Mouse (Mus musculus) embryonic facial prominence, embryonic 15.5 days (tissue): ENCODE measurements around the gene Slc29a1. TPM values are rescaled to one million over a fixed set of nuclear protein-coding genes. Genes with fewer than 3 reads are reported as not detected.

Experiments
- ATAC-seq: fragments of 200-750 bp; cut with Nextera tagmentation; 2 replicates; pipeline ENCODE4 v1.8.0; 2017; ENCODE audit warnings: low read depth, moderate TSS enrichment; ENCODE audit not compliant: insufficient number of reproducible peaks, low FRiP score, low TSS enrichment
- H3K27ac ChIP-seq: fragments of 300-500 bp; sonication (generic); replicated peaks from 2 replicates; pipeline ENCODE4 v1.5.1; 2015; ENCODE audit warnings: mild to moderate bottlenecking, inconsistent platforms
- H3K27me3 ChIP-seq: fragments of 300-500 bp; sonication (generic); 2 replicates; pipeline ENCODE4 v1.6.1; 2015; ENCODE audit warnings: inconsistent platforms
- H3K36me3 ChIP-seq: fragments of 300-500 bp; sonication (generic); 2 replicates; pipeline ENCODE4 v1.6.1; 2015; ENCODE audit warnings: mild to moderate bottlenecking, inconsistent platforms
- H3K4me1 ChIP-seq: fragments of 300-500 bp; sonication (generic); 2 replicates; pipeline ENCODE4 v1.6.1; 2015; ENCODE audit warnings: inconsistent platforms
- H3K4me2 ChIP-seq: fragments of 300-500 bp; sonication (generic); replicated peaks from 2 replicates; pipeline ENCODE4 v1.6.1; 2015; ENCODE audit warnings: mild to moderate bottlenecking, inconsistent platforms
- H3K4me3 ChIP-seq: fragments of 300-500 bp; sonication (generic); replicated peaks from 2 replicates; pipeline ENCODE4 v1.5.1; 2015; ENCODE audit warnings: mild to moderate bottlenecking, inconsistent platforms
- H3K9ac ChIP-seq: fragments of 300-500 bp; sonication (generic); 2 replicates; pipeline ENCODE4 v1.6.1; 2015; ENCODE audit warnings: inconsistent platforms
- H3K9me3 ChIP-seq: fragments of 300-500 bp; sonication (generic); replicated peaks from 2 replicates; pipeline ENCODE4 v1.6.1; 2016; ENCODE audit warnings: inconsistent platforms
- WGBS: fragments of 180-500 bp; shearing (Covaris S2); methylation state at CpG from one replicate; pipeline ENCODE4 v1.1.7; 2015; 5-methylcytosine and 5-hydroxymethylcytosine counted together
- polyA plus RNA-seq: library from polyadenylated mRNA; unstranded; fragments of >200 nt; fragmentation: Nextera tagmentation; extraction: Ambion mirVana; gene quantifications from 2 replicates; pipeline ENCODE4 v1.2.1, GENCODE M21; 2015

Slc29a1 gene
- polyA plus RNA-seq, 1 experiment from 2014 or later, result 92.7 TPM

DNA sequence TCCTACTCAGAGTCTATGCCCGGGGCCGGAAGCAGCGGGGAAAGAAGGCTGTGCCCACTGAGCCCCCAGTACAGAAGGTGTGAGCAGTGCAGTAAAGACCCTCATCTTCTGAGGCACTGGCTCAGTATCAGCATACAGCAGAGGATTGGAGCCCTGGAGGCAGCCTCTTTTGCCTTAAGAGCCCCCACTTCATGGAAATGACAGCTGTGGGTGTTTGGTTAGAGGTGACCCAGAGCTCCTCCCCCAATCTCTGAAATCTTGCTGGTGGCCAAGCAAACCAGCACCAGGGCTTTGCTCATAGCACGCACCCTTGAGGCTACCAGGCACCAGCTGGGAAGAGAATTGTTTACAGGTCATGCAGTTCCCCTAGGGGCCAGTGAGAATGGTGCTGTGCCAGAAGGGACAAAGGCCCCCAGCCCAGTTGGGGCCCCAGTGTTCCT, 32.2 kb downstream of the Slc29a1 start:
- Histone ChIP-seq H3K4me1 (peaks cover 68% of the 10 kb centered on the region), H3K9me3 (no peaks in the 10 kb centered on the region), H3K4me3 (no peak overlapping the region), H3K4me2 (no peak overlapping the region), H3K27me3 (no peaks in the 10 kb centered on the region), H3K36me3 (peaks cover 68% of the 10 kb centered on the region), H3K27ac (peak overlapping the region; percentile 24; the same call in 1 of the 2 replicates), H3K9ac (no peak overlapping the region)
- WGBS, result 38% methylated on average over 4 of the region's 4 CpGs
- no peak for ATAC-seq

DNA sequence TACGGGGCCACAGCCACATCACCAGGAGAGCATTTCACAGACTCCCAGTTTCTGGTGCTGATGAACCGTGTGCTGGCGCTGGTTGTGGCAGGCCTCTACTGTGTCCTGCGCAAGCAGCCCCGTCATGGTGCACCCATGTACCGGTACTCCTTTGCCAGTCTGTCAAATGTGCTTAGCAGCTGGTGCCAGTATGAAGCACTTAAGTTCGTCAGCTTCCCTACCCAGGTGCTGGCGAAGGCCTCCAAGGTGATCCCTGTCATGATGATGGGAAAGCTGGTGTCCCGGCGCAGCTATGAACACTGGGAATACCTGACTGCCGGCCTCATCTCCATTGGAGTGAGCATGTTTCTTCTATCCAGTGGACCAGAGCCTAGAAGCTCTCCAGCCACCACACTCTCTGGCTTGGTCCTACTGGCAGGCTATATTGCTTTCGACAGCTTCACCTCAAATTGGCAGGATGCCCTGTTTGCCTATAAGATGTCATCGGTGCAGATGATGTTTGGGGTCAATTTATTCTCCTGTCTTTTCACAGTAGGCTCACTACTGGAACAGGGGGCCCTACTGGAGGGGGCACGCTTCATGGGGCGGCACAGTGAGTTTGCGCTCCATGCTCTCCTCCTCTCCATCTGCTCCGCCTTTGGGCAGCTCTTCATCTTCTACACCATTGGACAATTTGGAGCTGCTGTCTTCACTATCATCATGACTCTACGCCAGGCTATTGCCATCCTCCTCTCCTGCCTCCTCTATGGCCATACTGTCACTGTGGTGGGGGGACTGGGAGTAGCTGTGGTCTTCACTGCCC, 32.8 kb downstream of the Slc29a1 start:
- Histone ChIP-seq H3K27ac (peak overlapping the region; percentile 35; the same call in 1 of the 2 replicates), H3K4me3 (no peak overlapping the region), H3K9me3 (no peaks in the 10 kb centered on the region), H3K4me1 (peaks cover 64% of the 10 kb centered on the region), H3K27me3 (no peaks in the 10 kb centered on the region), H3K9ac (no peak overlapping the region), H3K4me2 (no peak overlapping the region), H3K36me3 (peaks cover 65% of the 10 kb centered on the region)
- 60% methylated on average over 18 of the region's 18 CpGs for WGBS
- ATAC-seq, result 0 out of 2 replicates have a peak, but pooled peaks have one; percentile 8

DNA sequence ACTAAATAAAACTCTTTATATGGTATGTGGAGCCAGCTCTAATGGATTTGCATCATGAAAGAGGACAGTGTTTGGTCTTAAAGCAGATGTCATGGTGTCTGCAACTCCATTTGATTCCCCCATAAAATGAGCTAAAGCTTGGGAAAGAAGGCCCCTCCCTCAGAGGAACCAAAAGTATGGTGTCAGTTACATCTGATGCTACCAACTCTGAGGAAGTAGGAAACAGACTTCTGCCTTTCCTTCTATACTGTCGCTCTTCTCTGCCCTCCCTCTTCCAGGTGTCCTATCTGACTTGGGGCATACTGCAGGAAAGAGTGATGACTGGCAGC, 33.4 kb downstream of the Slc29a1 start:
- Histone ChIP-seq H3K9me3 (no peaks in the 10 kb centered on the region), H3K36me3 (peaks cover 59% of the 10 kb centered on the region), H3K4me1 (peaks cover 58% of the 10 kb centered on the region), H3K27me3 (no peaks in the 10 kb centered on the region), H3K4me3 (no peak overlapping the region), H3K9ac (no peak overlapping the region), H3K27ac (0 out of 2 replicates have a peak overlapping the region, but pooled peaks have one; percentile 11), H3K4me2 (no peak overlapping the region)
- ATAC-seq, result no peak
- WGBS, result 61% methylated on average over 1 of the region's 1 CpGs

DNA sequence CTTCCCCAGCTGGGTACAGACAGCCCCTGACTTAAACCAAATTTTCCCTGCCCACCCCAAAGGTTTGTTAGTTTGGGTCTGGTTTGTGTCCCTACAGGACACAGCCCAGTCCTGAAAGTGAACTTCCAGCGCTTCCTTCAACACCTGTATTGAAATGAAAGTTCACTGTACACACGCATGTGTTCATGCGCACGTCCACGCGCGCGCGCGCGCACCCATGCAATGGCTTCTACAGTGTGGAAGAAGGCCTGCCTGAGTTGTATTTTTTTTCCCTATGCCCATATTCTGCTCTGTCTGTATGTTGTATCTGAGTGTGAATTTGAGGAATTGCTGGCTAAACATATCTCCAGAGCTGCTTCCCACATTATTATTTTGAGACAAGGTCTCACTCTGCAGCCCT, 34.3 kb downstream of the Slc29a1 start:
- peaks cover 49% of the 10 kb centered on the region for H3K4me1 ChIP-seq
- ATAC-seq, result no peak
- H3K9ac ChIP-seq, result no peak overlapping the region
- H3K4me2 ChIP-seq, result peak overlapping the region; percentile 94
- H3K36me3 ChIP-seq, result peaks cover 50% of the 10 kb centered on the region
- H3K27ac ChIP-seq, result peak overlapping the region; percentile 87
- no peaks in the 10 kb centered on the region for H3K9me3 ChIP-seq
- WGBS, result 91% methylated on average over 11 of the region's 11 CpGs
- peak overlapping the region; percentile 90 for H3K4me3 ChIP-seq
- no peaks in the 10 kb centered on the region for H3K27me3 ChIP-seq

DNA sequence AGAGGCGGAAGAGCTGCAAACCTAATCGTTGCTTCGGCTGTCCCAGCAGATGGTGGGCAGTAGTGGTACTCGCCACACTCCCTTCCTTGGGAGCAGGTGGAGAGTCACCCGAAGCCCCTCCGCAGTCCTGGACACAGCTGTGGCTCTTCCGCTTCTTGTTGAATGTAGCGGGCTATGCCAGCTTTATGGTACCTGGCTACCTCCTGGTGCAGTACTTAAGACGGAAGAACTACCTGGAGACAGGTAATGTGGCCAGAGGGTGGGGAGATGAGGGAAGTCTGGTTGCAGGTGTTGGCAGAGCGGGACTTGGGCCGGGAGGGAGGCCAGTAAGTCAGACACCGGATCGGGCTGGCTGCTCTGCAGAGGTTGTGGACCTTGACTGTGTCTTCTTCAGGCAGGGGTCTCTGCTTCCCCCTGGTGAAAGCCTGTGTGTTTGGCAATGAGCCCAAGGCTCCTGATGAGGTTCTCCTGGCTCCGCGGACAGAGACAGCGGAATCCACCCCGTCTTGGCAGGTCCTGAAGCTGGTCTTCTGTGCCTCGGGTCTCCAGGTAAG, 34.8 kb downstream of the Slc29a1 start:
- Histone ChIP-seq H3K27ac (peak overlapping the region; percentile 87), H3K36me3 (peaks cover 45% of the 10 kb centered on the region), H3K27me3 (no peaks in the 10 kb centered on the region), H3K4me1 (peaks cover 44% of the 10 kb centered on the region), H3K9ac (peak overlapping the region; percentile 96), H3K9me3 (no peaks in the 10 kb centered on the region), H3K4me2 (peak overlapping the region; percentile 94), H3K4me3 (peak overlapping the region; percentile 90)
- 7% methylated on average over 18 of the region's 18 CpGs for WGBS
- ATAC-seq, result no peak

DNA sequence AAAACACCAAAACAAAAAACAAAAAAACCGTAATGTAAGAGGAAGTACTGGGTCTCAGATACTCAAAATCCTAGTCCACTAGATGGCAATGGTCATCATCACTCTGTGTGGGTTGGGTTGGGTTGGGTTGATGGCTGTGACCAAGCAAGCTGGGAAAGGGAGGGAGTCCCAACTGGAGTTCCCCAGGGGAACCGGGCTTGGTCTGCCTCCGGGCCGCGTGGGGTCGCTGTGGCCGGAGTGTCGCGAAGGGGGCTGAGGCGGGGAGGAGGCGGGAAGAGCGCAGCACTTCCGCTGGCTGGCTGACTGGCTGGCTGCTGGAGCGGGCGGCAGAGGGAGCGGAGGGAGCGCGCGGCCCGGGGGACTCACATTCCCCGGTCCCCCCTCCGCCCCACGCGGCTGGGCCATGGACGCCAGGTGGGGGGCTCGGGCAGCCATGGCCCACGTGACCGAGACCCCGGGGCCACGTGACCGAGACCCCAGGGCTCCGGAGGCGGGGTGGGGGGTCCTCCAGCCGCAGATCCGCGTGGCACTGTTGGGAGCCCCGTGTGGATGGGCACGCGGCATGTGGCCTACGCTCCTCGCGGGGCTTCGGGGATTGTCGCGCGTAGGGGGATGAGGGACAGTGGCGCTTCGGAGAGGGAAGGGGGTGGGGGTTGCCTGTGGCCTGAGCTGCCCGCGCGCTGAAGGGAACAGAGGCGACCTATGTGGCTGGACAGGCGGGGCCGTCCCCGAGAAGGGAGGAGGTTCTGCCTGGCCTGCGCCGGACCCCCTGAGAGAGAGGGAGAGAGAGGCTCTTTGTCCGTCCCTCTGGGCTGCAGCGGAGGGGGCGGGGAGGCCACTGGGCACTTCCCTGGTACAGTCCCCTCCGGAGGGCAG, 35.5 kb downstream of the Slc29a1 start, which contains the start of gene Slc35b2:
Gene Slc35b2, plus strand, starts transcription at position 220 of the 876 bp plus-strand sequence.
- Histone ChIP-seq H3K4me2 (peak within 1 kb of the TSS; percentile 94), H3K4me1 (peaks cover 38% of the 10 kb centered on the region), H3K27ac (peak within 1 kb of the TSS; percentile 87), H3K27me3 (no peaks in the 10 kb centered on the region), H3K36me3 (peaks cover 38% of the 10 kb centered on the region), H3K9me3 (no peaks in the 10 kb centered on the region), H3K9ac (peak within 1 kb of the TSS; percentile 96), H3K4me3 (peak within 1 kb of the TSS; percentile 90)
- ATAC-seq, result peak; percentile 86
- under 1% methylated on average over 58 of the region's 61 CpGs for WGBS

DNA sequence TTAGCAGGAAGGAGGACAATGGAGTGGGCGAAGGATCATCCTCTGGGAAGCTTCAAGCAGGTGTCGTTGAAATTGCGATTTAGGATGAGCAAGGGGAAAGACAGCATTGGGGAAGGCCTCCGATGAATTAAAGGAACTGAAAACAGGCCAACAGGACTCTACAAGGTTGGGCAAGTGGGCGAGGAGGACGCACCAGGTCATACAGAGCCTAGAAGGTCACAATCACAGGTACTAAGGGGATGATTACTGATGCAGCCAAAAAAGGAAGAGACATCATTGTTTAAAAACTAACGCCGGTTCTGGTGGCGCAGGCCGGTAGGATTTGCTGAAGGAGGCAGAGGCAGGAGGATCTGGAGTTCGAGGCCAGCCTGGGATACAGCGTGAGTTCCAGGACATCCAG, 36.2 kb downstream of the Slc29a1 start:
- H3K4me2 ChIP-seq, result peak overlapping the region; percentile 94
- peaks cover 32% of the 10 kb centered on the region for H3K4me1 ChIP-seq
- peaks cover 31% of the 10 kb centered on the region for H3K36me3 ChIP-seq
- WGBS, result 72% methylated on average over 12 of the region's 12 CpGs
- H3K9ac ChIP-seq, result no peak overlapping the region
- H3K27ac ChIP-seq, result no peak overlapping the region
- H3K4me3 ChIP-seq, result peak overlapping the region; percentile 90
- H3K9me3 ChIP-seq, result no peaks in the 10 kb centered on the region
- no peaks in the 10 kb centered on the region for H3K27me3 ChIP-seq
- no peak for ATAC-seq

DNA sequence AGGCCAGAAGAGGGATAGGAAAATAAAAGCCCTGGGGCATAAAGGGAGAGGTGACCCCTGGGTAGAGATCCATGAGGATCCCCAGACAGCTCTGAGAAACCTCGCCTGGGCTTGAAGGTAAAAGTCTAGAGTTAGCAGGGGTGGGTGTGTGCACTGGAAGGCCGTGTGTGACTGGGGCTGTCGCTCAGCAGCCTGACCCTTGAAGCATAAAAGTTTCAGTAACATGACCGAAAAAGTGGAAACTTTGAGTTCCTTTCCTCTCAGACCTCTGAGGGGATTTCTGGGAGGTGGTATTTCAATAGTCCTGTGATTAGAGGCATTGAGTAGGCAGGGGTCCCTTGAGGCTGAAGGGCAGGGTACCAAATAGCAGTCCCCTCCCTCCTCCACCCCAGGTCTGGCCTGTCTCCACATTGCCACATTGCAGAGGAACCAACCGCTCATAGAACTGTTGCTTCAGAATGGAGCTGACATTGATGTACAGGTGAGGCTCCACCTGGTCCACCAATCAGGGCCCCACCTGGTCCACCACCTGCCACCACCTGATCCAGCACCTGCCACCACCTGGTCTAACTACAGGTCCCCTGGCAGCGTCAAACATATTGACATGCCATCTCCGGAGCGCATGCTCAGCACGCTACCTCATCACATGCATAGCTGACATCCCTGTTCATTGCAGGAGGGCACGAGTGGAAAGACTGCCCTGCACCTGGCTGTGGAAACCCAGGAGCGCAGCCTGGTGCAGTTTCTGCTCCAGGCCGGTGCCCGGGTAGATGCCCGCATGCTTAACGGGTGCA, 39.5 kb downstream of the Slc29a1 start:
- ATAC-seq, result no peak
- peaks cover 30% of the 10 kb centered on the region for H3K4me1 ChIP-seq
- no peak overlapping the region for H3K4me3 ChIP-seq
- H3K27me3 ChIP-seq, result peaks cover 11% of the 10 kb centered on the region
- no peak overlapping the region for H3K9ac ChIP-seq
- H3K4me2 ChIP-seq, result no peak overlapping the region
- H3K9me3 ChIP-seq, result no peaks in the 10 kb centered on the region
- H3K27ac ChIP-seq, result no peak overlapping the region
- WGBS, result 86% methylated on average over 15 of the region's 15 CpGs
- H3K36me3 ChIP-seq, result 0 out of 2 replicates have a peak, but pooled peaks cover under 1% of the 10 kb centered on the region

DNA sequence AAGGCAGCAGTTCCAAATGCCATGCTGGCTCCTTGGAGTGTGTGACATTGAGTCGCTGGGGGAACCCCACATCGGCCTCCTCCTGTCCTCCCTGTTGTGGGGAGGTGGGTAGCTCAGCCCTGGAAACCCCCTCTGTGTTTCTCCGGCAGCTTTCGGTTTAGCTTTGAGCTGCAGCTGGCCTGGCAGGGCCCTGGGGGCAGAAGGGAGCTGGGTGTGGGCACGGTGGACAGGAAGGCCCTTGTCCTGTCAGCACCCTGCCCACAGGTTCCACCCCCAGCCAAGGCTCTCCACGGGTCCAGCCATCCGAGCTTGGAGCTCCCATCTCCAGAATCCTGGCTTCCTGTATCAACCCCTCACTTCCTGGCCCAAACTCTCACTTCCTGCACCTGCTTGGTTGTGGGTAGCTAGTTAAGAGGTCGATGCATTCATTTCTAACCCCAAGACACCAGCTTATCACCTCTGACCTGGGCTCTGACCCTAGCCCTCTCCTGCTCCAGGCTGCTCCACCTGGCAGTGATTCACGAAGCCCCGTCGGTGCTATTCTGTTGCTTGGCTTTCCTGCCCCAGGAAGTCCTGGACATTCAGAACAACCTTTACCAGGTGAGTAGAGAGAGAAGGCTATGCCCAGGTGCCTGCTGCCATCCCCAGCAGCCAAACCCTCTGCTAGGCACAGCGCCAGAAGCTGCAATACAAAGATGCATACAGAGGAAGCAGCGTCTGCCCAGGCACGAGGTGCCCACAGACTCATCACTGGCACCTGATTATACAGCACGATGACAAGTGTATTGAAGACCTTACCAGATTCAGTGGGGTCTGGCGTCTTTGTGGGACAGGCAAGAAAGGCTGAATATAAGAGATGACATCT, 41.2 kb downstream of the Slc29a1 start:
- no peak overlapping the region for H3K4me2 ChIP-seq
- WGBS, result 54% methylated on average over 16 of the region's 16 CpGs
- ATAC-seq, result no peak
- no peaks in the 10 kb centered on the region for H3K9me3 ChIP-seq
- H3K36me3 ChIP-seq, result no peaks in the 10 kb centered on the region
- H3K4me1 ChIP-seq, result peaks cover 23% of the 10 kb centered on the region
- H3K27ac ChIP-seq, result no peak overlapping the region
- H3K9ac ChIP-seq, result no peak overlapping the region
- peaks cover 12% of the 10 kb centered on the region for H3K27me3 ChIP-seq
- H3K4me3 ChIP-seq, result no peak overlapping the region

DNA sequence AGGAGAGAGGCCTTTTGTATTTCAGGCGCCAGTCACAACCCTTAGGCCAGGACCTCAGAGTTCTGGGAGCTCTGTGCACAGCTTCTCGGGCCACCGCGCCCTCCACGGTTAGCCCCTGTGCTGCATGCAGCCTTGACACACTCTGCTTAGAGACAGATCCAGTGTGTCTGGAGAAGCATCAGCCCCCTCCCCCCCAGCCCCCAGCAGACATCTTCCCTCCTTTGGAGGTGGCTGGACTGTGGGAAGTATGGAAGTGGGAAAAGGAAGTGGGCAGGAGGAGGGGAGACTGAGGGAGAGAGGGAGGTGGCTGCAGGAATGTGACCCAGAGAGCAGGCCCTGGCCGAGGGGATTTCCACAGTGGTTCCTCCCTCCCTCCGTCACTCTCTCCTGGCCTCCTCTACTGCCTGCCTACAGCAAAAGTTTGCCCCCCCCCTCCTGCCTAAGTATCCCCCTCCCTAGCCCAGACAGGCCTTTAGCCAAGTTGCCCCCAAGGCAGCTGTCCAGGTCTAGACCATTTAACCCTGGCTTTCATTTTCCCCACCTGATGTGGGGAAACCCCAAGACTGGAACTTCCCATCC, 42.1 kb downstream of the Slc29a1 start:
- WGBS, result 68% methylated on average over 7 of the region's 7 CpGs
- Histone ChIP-seq H3K9me3 (no peaks in the 10 kb centered on the region), H3K27ac (no peak overlapping the region), H3K4me1 (peaks cover 23% of the 10 kb centered on the region), H3K27me3 (peaks cover 18% of the 10 kb centered on the region), H3K4me3 (no peak overlapping the region), H3K4me2 (no peak overlapping the region), H3K9ac (no peak overlapping the region), H3K36me3 (no peaks in the 10 kb centered on the region)
- no peak for ATAC-seq
